In genomic region chr11:59787199-59787781, GRCm38 (mm10) we compare ENCODE assay signal across 8 mouse cellular contexts. TPM values are rescaled to one million over a fixed set of nuclear protein-coding genes. Genes with fewer than 3 reads are reported as not detected.
DNase-seq lines count a peak whose midpoint lies in the region; ATAC-seq and TF ChIP-seq lines count a peak whose summit lies in the region.

Gene Pld6, minus strand, starts transcription at chr11:59787645.

- no peaks in the 10 kb centered on the region for H3K9me3 ChIP-seq in heart, embryonic 14.5 days (ENCODE audit: control insufficient read depth, low read length)
- H3K9me3 ChIP-seq in kidney, postnatal 0 days (replicated peaks; ENCODE audit: low read length), result no peaks in the 10 kb centered on the region

- TF ChIP-seq CTCF in kidney, postnatal 0 days (IDR thresholded peaks at IDR 0.05; ENCODE audit: low read depth), result peak; percentile 11; the same call in 1 of the 2 replicates

- H3K27ac ChIP-seq in heart, embryonic 14.5 days (replicated peaks in 1 of 2; ENCODE audit: control insufficient read depth in 1 of 2, insufficient read depth in 1 of 2, low read depth in 2 of 2, low read length in 2 of 2), result no peak within 1 kb of the TSS
- H3K27ac ChIP-seq in kidney, postnatal 0 days, result no peak within 1 kb of the TSS

- peak; percentile 64; the same call in 1 of the 2 replicates for ATAC-seq in frontal cortex, adult (ENCODE audit: low TSS enrichment)
- ATAC-seq in heart, embryonic 14.5 days (ENCODE audit: insufficient number of reproducible peaks, insufficient read depth, low FRiP score, low read depth), result peak; percentile 73
- peak; percentile 82 for ATAC-seq in kidney, postnatal 0 days (replicated peaks; ENCODE audit: low FRiP score, low read depth)

- H3K4me1 ChIP-seq in heart, embryonic 14.5 days (ENCODE audit: control insufficient read depth in 2 of 2, insufficient read depth in 2 of 2, low read length in 2 of 2), result peaks cover 2 to 14% of the 10 kb centered on the region in 2 experiments
- no peaks in the 10 kb centered on the region; the same call in 1 of the 2 replicates for H3K4me1 ChIP-seq in kidney, postnatal 0 days (replicated peaks; ENCODE audit: insufficient read depth, low read length)

- peaks cover 13% of the 10 kb centered on the region for H3K36me3 ChIP-seq in heart, embryonic 14.5 days (ENCODE audit: control insufficient read depth, insufficient read depth, low read length)
- peaks cover 6% of the 10 kb centered on the region; the same call in 1 of the 2 replicates for H3K36me3 ChIP-seq in kidney, postnatal 0 days (ENCODE audit: insufficient read depth, low read length)

- WGBS in heart, embryonic 14.5 days, result 2% methylated on average over 48 of the region's 51 CpGs
- under 1% methylated on average over 49 of the region's 51 CpGs for WGBS in kidney, postnatal 0 days

- DNase-seq in frontal cortex, postnatal 25 days (ENCODE audit: low spot score in 2 of 2), result no peak
- peak; percentile 68 for DNase-seq in embryo, embryonic 10 days (ENCODE audit: low spot score)
- DNase-seq in kidney, postnatal 0 days (ENCODE audit: low spot score), result peak; percentile 52
- DNase-seq in lung, postnatal 25 days (ENCODE audit: low spot score), result peak; percentile 68
- peak; percentile 39 for DNase-seq in ovary, postnatal 14 days (ENCODE audit: low spot score)
- peak; percentile 65 for DNase-seq in thymus, postnatal 25 days

- H3K27me3 ChIP-seq in heart, embryonic 14.5 days (ENCODE audit: control insufficient read depth, insufficient read depth, low read length), result no peaks in the 10 kb centered on the region
- no peaks in the 10 kb centered on the region for H3K27me3 ChIP-seq in kidney, postnatal 0 days (ENCODE audit: insufficient read depth, low read length)

- peak within 1 kb of the TSS; percentile 73 for H3K9ac ChIP-seq in heart, embryonic 14.5 days (ENCODE audit: low read length)
- H3K9ac ChIP-seq in kidney, postnatal 0 days (ENCODE audit: low read depth, low read length), result peak within 1 kb of the TSS; percentile 49; the same call in 1 of the 2 replicates

- H3K4me3 ChIP-seq in heart, embryonic 14.5 days (ENCODE audit: control insufficient read depth in 1 of 2, insufficient read depth in 1 of 2, low read depth in 1 of 2, low read length in 2 of 2), result peak within 1 kb of the TSS; percentile 44 to 45
- peak within 1 kb of the TSS; percentile 37 for H3K4me3 ChIP-seq in kidney, postnatal 0 days (replicated peaks; ENCODE audit: low read depth, low read length)

- peak within 1 kb of the TSS; percentile 95 for H3K4me2 ChIP-seq in heart, embryonic 14.5 days (ENCODE audit: low read length)
- peak within 1 kb of the TSS; percentile 83 for H3K4me2 ChIP-seq in kidney, postnatal 0 days (ENCODE audit: low read length)

RNA-seq across cellular contexts. Expression of gene Pld6, which starts in this region (rescaled TPM):
- 1.6 and 2.0 TPM in 2 replicates for polyA plus RNA-seq in heart, embryonic 14.5 days (2014; fragmentation: Nextera tagmentation; extraction: Ambion mirVana)
- 2.9 and 3.1 TPM in 2 replicates for polyA plus RNA-seq in kidney, postnatal 0 days (2015; fragmentation: Nextera tagmentation; extraction: Ambion mirVana)

Comparison
In these comparisons a context has a peak if more than half of its experiments do, and no peak if none do; other contexts are left out.
1. DNase-seq: peak in embryo, embryonic 10 days (single experiment), kidney, postnatal 0 days (single experiment), lung, postnatal 25 days (single experiment), ovary, postnatal 14 days (single experiment) and thymus, postnatal 25 days (single experiment); none in frontal cortex, postnatal 25 days (0 of 2).
2. Peak in every context shown above with its lines, with median percentiles within 50 percentile points of each other: ATAC-seq.